Mouse (Mus musculus) ZHBTc4 (cell line): ENCODE results near the gene Scd2.
"Not testable (repeated sequence)": the region's sequence is repeated elsewhere in the genome, so short reads cannot be mapped to it uniquely, and the experiment has no call there.

Experiments
- DNase-seq: peaks from one replicate; pipeline ENCODE4 v3.0.0-alpha.2; 2011; ENCODE audit warnings: low read depth, low spot score

Gene Scd2

GRCm38 (mm10) chr19:44292941-44293768 lies at the start of gene Scd2:
Gene Scd2, plus strand, starts transcription at chr19:44293674.
- DNase-seq, result peak; percentile 84

GRCm38 (mm10) chr19:44245761-44246171 lies 47.7 kb upstream of the Scd2 start:
- DNase-seq, result peak; percentile 83

- DNase-seq, result no peak
Observed at GRCm38 (mm10) chr19:44246341-44246911, 47.0 kb upstream of the Scd2 start.

DNA sequence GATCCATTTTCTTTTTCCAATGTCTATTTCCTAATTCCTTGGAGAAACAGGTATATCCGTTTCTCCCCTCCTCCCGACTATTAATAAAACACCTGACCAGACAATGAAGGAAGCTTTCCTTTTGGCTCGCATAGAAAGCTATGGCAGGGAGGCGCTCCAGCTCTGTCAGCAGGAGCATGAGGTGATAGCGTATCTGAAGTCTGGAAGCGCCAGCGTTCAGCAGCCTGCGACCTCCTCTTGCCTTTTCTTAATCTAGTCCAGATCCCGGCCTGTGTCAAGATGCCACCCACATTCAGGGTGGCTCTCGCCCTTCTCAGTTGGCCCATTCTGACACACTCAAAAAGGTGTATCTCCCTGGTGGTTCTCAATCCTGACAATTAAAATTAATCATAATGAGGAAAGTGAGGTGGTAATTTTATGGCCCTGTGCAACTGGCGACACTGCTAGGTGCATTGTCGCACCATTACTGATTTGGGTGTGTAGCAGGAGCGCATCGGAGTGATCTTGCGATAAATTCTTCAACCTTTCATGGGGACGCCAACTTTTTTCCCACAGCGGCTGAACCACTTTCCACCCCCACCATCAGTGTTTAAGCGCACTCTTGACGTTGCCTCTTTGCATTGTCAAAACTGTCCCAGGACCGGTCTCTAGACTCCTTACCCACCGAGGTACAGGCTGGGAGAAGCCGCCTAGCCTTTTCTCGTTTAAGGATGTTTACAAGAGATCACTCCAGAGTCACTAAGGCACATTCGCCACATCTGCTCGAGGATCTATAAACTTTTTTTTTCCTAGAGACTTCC lies 46.0 kb upstream of the Scd2 start:
- peak; percentile 52 for DNase-seq

- DNase-seq, result peak; percentile 100
Observed at GRCm38 (mm10) chr19:44248081-44248853, 45.2 kb upstream of the Scd2 start.

DNA sequence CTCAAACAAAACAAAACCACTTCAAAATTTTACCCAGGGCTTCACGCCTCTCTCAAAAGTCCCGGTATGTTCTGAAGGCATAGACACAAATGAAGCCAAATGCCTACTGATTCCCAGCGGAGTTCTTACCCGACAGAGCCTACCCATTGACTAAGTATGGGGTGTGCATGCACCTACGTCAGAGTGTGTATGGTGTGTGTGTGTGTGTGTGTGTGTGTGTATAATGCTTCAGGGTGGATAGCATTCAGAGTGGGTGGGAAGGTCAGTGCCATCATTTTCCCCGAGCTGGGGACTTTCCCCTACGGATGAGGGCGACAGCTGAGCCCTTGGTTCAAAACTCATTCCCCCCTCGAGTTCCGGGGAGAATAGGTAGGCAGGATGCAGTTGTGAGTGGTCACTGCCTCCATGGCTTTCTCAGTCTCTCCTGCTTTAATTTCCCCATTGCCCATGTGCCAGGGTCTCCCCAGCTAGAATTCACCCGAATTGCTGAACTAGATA lies 44.6 kb upstream of the Scd2 start:
- DNase-seq, result no peak

DNA sequence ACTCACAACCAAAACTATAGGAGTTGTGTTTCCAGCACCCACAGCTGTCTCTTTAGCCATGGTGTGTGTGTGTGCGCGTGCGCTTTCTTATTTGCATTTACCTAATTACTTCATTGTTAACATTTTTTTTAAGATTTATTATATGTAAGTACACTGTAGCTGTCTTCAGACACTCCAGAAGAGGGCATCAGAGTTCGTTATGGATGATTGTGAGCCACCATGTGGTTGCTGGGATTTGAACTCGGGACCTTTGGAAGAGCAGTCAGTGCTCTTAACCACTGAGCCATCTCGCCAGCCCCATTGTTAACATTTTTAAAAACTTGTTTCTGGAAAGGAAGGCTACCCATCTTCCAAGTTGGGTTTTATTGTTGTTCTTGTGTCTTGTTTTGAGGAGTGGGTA lies 42.3 kb upstream of the Scd2 start:
- DNase-seq, result not testable (repeated sequence)

DNA sequence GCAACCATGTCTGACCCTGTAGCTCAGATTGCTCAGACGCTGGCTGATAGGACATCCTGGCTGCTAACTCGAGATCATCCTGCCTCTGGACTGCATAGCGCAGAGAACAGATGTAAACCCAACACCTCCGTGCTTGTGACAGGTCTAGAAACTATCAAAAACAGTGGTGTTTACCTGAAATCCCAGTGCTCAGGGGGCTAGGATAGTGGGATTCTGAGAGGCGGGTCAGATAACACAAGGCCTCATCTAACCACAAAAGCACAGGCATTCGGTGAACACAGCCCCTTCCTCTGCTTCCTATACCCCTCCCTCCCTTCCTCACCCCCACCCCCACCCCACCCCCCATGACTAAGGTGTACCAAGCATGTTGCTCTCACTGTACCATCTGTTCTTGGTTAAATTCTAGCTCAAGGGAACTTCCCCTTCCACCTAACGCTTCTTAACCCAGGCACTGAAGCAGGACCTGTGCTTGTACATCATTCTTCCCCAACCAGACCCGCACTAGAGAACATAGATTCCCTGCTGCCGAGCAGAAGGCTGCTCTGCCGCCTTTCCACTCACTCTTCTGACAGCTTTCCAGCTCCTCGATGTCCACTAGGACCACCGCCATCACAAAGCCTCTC lies 41.4 kb upstream of the Scd2 start:
- DNase-seq, result no peak

DNA sequence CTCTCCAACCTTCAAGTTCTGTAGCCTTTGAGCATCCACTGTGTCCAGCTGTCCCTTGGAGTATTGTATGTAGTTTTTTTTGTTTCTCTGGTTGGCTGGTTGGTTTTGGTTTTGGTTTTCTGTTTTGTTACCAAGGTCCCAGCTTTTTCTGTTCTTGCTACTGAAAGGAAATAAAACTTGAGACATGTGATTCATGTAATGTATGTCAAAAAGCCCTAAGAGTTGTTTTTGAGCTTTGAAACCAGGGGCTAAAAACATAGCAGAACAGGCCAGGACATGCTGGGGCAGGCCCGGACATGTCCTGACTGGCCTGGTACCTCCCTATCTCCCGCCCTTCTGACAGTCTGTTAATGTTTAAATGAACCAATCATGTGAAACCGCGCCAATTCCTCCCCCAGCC lies 39.4 kb upstream of the Scd2 start:
- DNase-seq, result not testable (repeated sequence)

DNA sequence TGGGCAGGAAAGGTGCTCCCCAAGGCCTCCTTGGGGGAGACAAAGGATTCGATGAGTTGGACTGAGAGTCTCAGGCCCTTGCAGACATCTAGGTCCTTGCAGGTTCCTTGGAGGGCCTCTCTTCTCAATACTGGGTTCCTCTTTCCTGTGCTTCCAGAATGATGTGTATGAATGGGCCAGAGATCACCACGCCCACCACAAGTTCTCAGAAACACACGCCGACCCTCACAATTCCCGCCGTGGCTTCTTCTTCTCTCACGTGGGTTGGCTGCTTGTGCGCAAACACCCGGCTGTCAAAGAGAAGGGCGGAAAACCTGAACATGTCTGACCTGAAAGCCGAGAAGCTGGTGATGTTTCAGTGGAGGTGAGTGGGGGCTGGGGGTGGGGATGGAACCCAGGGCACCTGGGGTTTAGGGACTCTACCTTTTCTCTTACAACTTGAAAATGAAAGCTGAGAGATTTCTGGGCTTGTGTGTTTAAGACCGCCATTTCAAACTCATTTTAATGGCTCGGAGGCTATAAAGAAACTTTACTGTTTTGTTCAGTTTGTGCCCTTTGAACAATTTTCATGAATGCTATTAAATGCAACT lies 36.0 kb upstream of the Scd2 start:
- no peak for DNase-seq

GRCm38 (mm10) chr19:44259484-44259883 lies 34.0 kb upstream of the Scd2 start:
- DNase-seq, result no peak

GRCm38 (mm10) chr19:44260487-44260886 lies 33.0 kb upstream of the Scd2 start:
- no peak for DNase-seq

DNA sequence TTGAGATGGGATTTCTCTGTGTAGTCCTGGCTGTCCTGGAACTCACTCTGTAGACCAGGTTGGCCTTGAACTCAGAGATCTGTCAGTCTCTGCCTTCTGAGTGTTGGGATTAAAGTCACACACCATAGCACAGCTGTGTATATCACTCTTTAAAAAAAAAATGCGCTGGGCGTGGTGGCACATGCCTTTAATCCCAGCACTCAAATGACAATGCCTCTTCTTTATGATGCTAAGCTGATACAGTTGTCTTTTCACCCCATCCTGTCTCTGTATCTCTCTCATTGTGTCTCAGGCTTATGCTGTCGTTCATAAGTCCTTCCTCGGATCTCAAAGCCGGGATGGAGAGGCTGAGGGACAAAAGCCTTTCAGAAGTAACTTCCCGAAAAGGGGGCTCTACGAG lies 31.7 kb upstream of the Scd2 start:
- DNase-seq, result peak; percentile 92

DNA sequence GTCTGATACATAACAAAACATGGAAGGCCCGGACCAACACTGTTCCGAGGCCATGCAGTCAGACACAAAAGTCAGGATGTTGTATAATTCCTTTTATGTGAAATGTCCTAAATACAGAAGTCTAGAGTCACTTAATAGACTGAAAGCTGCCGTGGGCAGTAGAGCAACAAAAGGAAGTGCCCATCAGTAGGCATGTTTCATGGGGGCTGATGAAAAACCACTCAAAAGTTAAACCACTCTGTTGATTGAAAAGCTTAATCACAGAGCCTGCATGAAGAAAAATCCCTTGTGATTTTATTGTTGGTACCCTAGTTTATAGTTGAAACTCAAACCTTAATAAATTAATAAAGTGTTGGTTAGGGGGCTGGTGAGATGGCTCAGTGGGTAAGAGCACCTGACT lies 29.9 kb upstream of the Scd2 start:
- no peak for DNase-seq

GRCm38 (mm10) chr19:44264226-44264625 lies 29.2 kb upstream of the Scd2 start:
- no peak for DNase-seq

- DNase-seq, result peak; percentile 68
Observed at GRCm38 (mm10) chr19:44265300-44265699, 28.2 kb upstream of the Scd2 start.

DNA sequence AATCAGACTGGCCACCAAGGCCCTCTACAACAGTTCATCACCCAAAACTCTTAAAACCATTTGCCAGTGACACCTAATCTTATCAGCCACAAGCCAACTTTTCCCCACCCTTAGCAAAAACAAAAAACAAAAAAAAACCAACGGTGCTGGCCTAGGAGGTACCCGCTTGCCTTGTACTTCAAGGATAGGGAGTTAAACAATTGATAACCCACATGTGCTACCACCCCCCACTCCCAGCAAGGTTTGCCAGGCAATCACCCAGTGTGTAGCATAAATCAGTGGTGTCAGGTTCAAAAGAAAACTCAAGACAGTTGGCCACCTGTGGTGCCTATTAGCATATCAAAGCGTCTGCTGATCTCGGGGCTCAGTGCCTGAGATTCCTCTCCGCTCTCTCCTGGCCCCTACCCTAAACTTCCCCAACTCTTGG lies 27.6 kb upstream of the Scd2 start:
- peak; percentile 96 for DNase-seq

GRCm38 (mm10) chr19:44266458-44266823 lies 27.0 kb upstream of the Scd2 start:
- DNase-seq, result peak; percentile 77

GRCm38 (mm10) chr19:44266824-44267498 lies 26.5 kb upstream of the Scd2 start:
- DNase-seq, result peak; percentile 97

DNA sequence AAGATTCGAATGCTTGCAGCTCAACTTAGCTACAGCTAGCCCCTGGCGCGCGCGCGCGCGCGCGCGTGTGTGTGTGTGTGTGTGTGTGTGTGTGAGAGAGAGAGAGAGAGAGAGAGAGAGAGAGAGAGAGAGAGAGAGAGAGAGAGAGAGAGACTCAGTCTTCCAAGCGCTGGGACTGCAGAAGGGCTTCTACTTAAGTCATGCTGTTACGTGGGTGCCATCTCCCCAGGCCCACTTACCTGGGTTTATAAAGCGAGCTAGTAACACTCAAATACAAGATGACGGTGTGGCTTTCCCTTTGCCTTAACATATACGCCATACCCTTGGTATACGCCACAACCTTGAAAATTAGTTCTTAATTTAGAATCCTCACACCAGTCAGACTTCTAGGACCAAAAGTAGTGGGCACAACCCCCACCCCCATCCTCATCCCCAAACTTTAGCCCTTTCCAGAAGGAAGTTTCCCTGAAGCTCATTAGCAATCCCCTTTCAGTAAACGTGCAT lies 25.9 kb upstream of the Scd2 start:
- DNase-seq, result no peak
